24 mouse cellular contexts compared by ENCODE assay signal in genomic region chr3:31375678-31376077, GRCm38 (mm10).
"Had no signal": no experiment of that assay in that cellular context is flagged by ENCODE, and none has a peak within 500 bp of the region (broad histone marks: within the 10 kb centered on the region; RNA-seq: fewer than 3 reads in every experiment).

No protein-coding gene starts in this region.

- H3K36me3 ChIP-seq: heart, embryonic 13.5 days; heart, embryonic 15.5 days; hindbrain, embryonic 13.5 days; hindbrain, embryonic 15.5 days; limb, embryonic 10.5 days; limb, embryonic 12.5 days; liver, embryonic 13.5 days; liver, embryonic 15.5 days had no signal

- H3K27me3 ChIP-seq: heart, embryonic 13.5 days; heart, embryonic 15.5 days; hindbrain, embryonic 13.5 days; hindbrain, embryonic 15.5 days; limb, embryonic 12.5 days; liver, embryonic 13.5 days; liver, embryonic 15.5 days had no signal

- H3K9me3 ChIP-seq: heart, embryonic 13.5 days; heart, embryonic 15.5 days; hindbrain, embryonic 13.5 days; hindbrain, embryonic 15.5 days; limb, embryonic 10.5 days; limb, embryonic 12.5 days; liver, embryonic 13.5 days; liver, embryonic 15.5 days had no signal

- ATAC-seq: hindbrain, postnatal 0 days; intestine, embryonic 16.5 days had no signal

- H3K4me1 ChIP-seq: heart, embryonic 13.5 days; heart, embryonic 15.5 days; hindbrain, embryonic 13.5 days; hindbrain, embryonic 15.5 days; limb, embryonic 10.5 days; limb, embryonic 12.5 days; liver, embryonic 13.5 days; liver, embryonic 15.5 days had no signal

- DNase-seq: gastrocnemius, postnatal 14 days; gastrocnemius, postnatal 36 days; heart, adult 11 months; heart, adult 2 months; heart, postnatal 14 days; heart, postnatal 36 days; kidney, adult 18-20 months; kidney, adult 8-10 months; kidney, postnatal 10 days; kidney, postnatal 25 days; kidney, postnatal 4 days; liver; liver, embryonic 13.5 days had no signal

- H3K4me3 ChIP-seq: heart, adult 2 months; heart, embryonic 13.5 days; heart, embryonic 15.5 days; hindbrain, embryonic 13.5 days; hindbrain, embryonic 15.5 days; layer of hippocampus, adult 2 months; left cerebral cortex, adult 2 months; limb, embryonic 10.5 days; limb, embryonic 12.5 days; liver, embryonic 13.5 days; liver, embryonic 15.5 days had no signal
